Mouse (Mus musculus) layer of hippocampus, postnatal 14 days (tissue): Measurements from ENCODE around the gene Pdia4. TPM values are rescaled to one million over a fixed set of nuclear protein-coding genes. Genes with fewer than 3 reads are reported as not detected.
"Not testable (repeated sequence)": the region's sequence is repeated elsewhere in the genome, so short reads cannot be mapped to it uniquely, and the experiment has no call there.

Experiments used
- DNase-seq, 2 experiments: peaks; one replicate each; pipeline ENCODE4 v3.0.0; 2021 to 2022; ENCODE audit warnings: low spot score in 2 of 2, mixed read lengths in 1 of 2
- long read RNA-seq, 2 experiments: library from polyadenylated mRNA; stranded (forward); transcript quantifications; one replicate each; pipeline ENCODE4 v2.0.0; 2021
- total RNA-seq, 2 experiments: library from RNA; stranded (reverse); gene quantifications; 2 replicates each; pipeline ENCODE4 v1.2.3; 2021

The Pdia4 gene
- 10 to 100 TPM; 53.0 to 73.0 TPM for total RNA-seq
- long read RNA-seq, experiment 1, transcript Pdia4-201 (10 exons, 2,399 nt), result major isoform, 83 of 91 reads
- long read RNA-seq, experiment 1, partial matches to known transcripts, result 3 of 91 reads
- long read RNA-seq, experiment 1, other reads (novel, unspliced or antisense), result 5 of 91 reads
- long read RNA-seq, experiment 2, transcript Pdia4-201 (10 exons, 2,399 nt), result major isoform, 133 of 143 reads
- long read RNA-seq, experiment 2, partial matches to known transcripts, result 3 of 143 reads
- long read RNA-seq, experiment 2, other reads (novel, unspliced or antisense), result 7 of 143 reads

- DNase-seq, result peak; percentile 97 to 98
These were observed at the start of gene Pdia4 for GRCm38 (mm10) chr6:47813257-47813878. Gene Pdia4, minus strand, starts transcription at chr6:47813430.

GRCm38 (mm10) chr6:47857729-47858128 lies 44.5 kb upstream of the Pdia4 start:
- DNase-seq, result not testable (repeated sequence)

GRCm38 (mm10) chr6:47857241-47857640 lies 44.0 kb upstream of the Pdia4 start:
- no peak for DNase-seq

GRCm38 (mm10) chr6:47845779-47846178 lies 32.5 kb upstream of the Pdia4 start:
- DNase-seq, result no peak

- no peak for DNase-seq
These were observed 29.1 kb upstream of the Pdia4 start for GRCm38 (mm10) chr6:47842337-47842736.

- DNase-seq, result no peak
These were observed 28.6 kb upstream of the Pdia4 start for GRCm38 (mm10) chr6:47841831-47842230.

- no peak for DNase-seq
These were observed 27.8 kb upstream of the Pdia4 start for GRCm38 (mm10) chr6:47841077-47841476.

- no peak for DNase-seq
These were observed 24.4 kb upstream of the Pdia4 start for GRCm38 (mm10) chr6:47837630-47838029.

- DNase-seq, result peak; percentile 41 to 51
These were observed 22.8 kb upstream of the Pdia4 start for GRCm38 (mm10) chr6:47835984-47836521.

- DNase-seq, result peak; percentile 95
These were observed 22.3 kb upstream of the Pdia4 start, which contains the start of gene Zfp398 for GRCm38 (mm10) chr6:47835482-47835983. Gene Zfp398, plus strand, starts transcription at chr6:47835661.

- DNase-seq, result no peak
These were observed 19.0 kb upstream of the Pdia4 start for GRCm38 (mm10) chr6:47832220-47832619.

GRCm38 (mm10) chr6:47830104-47831078 lies 17.2 kb upstream of the Pdia4 start, which contains the start of gene Zfp786:
Gene Zfp786, minus strand, starts transcription at chr6:47830867.
- peak; percentile 91 to 92 for DNase-seq

GRCm38 (mm10) chr6:47828950-47829349 lies 15.7 kb upstream of the Pdia4 start:
- peak in 1 of 2 experiments; percentile 26 for DNase-seq

- DNase-seq, result no peak
These were observed 14.2 kb upstream of the Pdia4 start for GRCm38 (mm10) chr6:47827462-47827861.

- no peak for DNase-seq
These were observed 11.0 kb upstream of the Pdia4 start for GRCm38 (mm10) chr6:47824241-47824640.

- no peak for DNase-seq
These were observed 8.5 kb upstream of the Pdia4 start for GRCm38 (mm10) chr6:47821776-47822175.

- DNase-seq, result no peak
These were observed 8.0 kb upstream of the Pdia4 start for GRCm38 (mm10) chr6:47821236-47821635.

- DNase-seq, result peak; percentile 27 to 38
These were observed 6.5 kb upstream of the Pdia4 start for GRCm38 (mm10) chr6:47819626-47820325.

GRCm38 (mm10) chr6:47818721-47819120 lies 5.5 kb upstream of the Pdia4 start:
- DNase-seq, result no peak

GRCm38 (mm10) chr6:47816151-47816550 lies 2.9 kb upstream of the Pdia4 start:
- DNase-seq, result no peak
